Mouse (Mus musculus): ENCODE results near the gene Cldnd2.

GRCm38 (mm10) chr7:43447801-43448200, 7.2 kb downstream of the Cldnd2 start:
- TF ChIP-seq ZC3H11A (IDR thresholded peaks at IDR 0.05; ENCODE audit: borderline replicate concordance, low read depth, low read length) (no peak), MAFK (IDR thresholded peaks at IDR 0.05; ENCODE audit: insufficient read depth, low read depth, low read length) (no peak), HCFC1 (IDR thresholded peaks at IDR 0.05; ENCODE audit: borderline replicate concordance, insufficient read depth, low read length) (no peak)
